Mouse (Mus musculus): ENCODE measurements around the gene Krtap1-3.

DNA sequence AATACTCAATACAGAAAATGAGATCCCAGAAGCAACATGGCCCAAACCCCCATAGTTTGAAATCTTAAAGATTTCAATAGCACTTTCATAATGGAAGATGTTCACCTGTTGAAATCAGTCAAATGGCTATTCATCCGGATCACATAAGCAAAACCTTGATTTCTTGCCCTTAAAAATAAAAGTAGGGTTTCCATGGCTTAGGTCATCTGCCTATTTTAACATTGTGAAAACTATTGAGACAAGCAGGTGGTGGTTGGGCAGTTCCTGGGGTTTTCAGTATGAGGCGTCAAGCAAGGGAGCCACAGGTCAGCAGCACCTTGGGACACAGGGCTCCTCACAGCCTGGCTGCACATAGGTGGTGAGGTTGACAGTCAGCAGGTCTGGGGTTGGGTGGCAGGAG lies 34.9 kb downstream of the Krtap1-3 start:
- TF ChIP-seq CTCF (conservative IDR thresholded peaks at IDR 0.05; ENCODE audit: low read length) (no peak), NANOG (IDR thresholded peaks at IDR 0.05; ENCODE audit: borderline replicate concordance, low read length) (no peak), POU5F1 (IDR thresholded peaks at IDR 0.05; ENCODE audit: borderline replicate concordance, low read length) (no peak)

Measured in E14TG2a.4 (cell line).